Mouse (Mus musculus) gastrocnemius, postnatal 25 days (tissue): ENCODE measurements at regions not wholly inside any gene's neighbourhood (a gene's known extent, or its start where the extent isn't known, plus 50 kb on each side); places are given as distances from the start of the nearest gene placed in this dataset.

Experiments
- DNase-seq: peaks from one replicate; pipeline ENCODE4 v3.0.0; 2022

GRCm38 (mm10) chr9:85524733-85525132, 197.6 kb upstream of the Tent5a start:
- DNase-seq, result no peak

DNA sequence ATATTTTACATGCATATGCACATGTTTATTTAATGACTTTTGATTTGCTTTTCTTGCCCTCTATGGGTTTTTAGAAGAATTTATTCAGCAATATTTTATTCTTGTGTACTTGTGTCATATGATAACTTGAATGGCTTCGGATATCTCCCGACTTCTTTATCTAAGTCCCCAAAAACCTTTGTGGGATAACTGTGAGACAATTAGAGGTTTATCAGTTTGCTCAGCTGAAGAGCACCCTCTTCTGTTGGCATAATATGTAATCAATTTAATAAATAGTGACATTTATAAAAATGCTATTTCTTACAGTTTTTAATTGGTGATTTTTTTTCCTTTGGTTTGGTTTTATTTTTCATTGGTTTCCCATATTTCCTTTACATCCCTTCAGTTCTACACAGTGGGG, 194.2 kb upstream of the Tent5a start:
- no peak for DNase-seq

- DNase-seq, result no peak
Measured at GRCm38 (mm10) chr9:85520941-85521340, 193.8 kb upstream of the Tent5a start.

GRCm38 (mm10) chr9:85499006-85499405, 171.9 kb upstream of the Tent5a start:
- no peak for DNase-seq

GRCm38 (mm10) chr9:85497348-85497747, 170.2 kb upstream of the Tent5a start:
- DNase-seq, result no peak

- DNase-seq, result no peak
Measured at GRCm38 (mm10) chr9:85496506-85497239, 169.5 kb upstream of the Tent5a start.

- no peak for DNase-seq
Measured at GRCm38 (mm10) chr9:85495056-85495455, 167.9 kb upstream of the Tent5a start.

GRCm38 (mm10) chr9:85493760-85494159, 166.6 kb upstream of the Tent5a start:
- no peak for DNase-seq

DNA sequence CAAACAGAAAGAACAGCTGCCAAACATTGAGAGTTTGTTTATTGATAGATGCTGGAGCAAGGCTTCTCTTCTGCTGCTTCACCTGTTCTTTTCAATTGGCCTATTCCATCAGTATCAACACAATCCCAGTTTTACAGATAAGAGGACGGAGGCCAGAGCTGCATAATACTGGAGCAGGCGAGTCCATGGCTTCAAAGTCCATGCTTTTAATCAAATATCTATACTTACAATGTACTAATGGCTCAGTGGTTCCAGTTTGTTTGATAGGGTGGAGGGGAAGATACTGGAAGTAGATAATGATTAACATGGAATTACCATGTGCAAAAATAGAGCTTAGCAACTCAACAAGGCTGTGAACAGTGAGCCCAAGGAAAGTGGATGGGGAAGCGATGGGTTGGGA, 163.2 kb upstream of the Tent5a start:
- no peak for DNase-seq

GRCm38 (mm10) chr9:85487915-85488314, 160.8 kb upstream of the Tent5a start:
- DNase-seq, result no peak

DNA sequence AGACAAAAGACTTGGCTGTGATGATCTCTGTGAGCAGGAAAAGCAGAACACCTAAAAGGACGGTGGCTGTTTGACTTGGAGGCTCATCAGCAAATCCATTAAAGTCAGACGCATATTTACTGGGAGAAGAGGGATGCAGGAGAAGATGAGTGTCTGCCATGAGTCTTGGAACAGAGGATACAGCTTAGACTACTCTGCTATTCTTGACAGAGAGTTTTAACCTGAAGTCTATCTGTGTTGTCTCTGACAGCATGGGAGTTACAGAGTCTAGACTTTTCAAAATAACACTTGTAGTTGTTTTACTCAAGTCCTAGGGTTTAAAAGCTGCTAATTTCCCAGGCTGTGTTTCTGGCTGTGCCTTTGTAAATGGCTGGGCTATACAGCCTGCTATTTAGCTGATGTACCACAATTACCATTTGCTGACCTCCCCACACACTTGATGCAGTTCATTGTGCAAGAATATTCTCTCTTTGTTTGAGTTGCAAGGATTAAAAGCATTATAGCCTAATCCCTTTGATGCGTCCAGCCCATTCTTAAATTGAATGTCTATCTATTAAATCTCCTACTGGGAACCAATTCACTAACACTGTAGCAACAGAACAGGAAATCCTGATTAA, 160.0 kb upstream of the Tent5a start:
- DNase-seq, result no peak

DNA sequence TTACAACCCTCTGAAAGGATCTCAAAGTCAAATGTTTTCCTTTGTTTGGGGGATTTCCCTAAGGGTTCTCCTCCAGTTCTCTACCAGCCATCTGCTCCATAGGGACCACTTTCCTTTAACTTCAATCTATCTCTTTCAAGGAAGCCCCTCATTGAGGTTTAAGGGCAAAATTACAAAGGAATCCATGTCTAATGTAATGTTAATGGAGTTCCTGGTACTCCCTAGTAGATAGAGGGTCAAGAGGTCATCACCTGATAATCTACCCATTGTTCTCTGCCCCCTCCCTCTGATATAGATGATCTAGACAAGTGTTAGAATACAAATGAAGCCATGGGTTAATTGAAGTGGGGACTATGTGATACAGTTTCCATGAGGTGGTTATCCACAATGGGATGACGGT, 158.6 kb upstream of the Tent5a start:
- no peak for DNase-seq

- DNase-seq, result no peak
Measured at GRCm38 (mm10) chr9:85483248-85483647, 156.1 kb upstream of the Tent5a start.

GRCm38 (mm10) chr9:85480566-85480965, 153.4 kb upstream of the Tent5a start:
- no peak for DNase-seq

DNA sequence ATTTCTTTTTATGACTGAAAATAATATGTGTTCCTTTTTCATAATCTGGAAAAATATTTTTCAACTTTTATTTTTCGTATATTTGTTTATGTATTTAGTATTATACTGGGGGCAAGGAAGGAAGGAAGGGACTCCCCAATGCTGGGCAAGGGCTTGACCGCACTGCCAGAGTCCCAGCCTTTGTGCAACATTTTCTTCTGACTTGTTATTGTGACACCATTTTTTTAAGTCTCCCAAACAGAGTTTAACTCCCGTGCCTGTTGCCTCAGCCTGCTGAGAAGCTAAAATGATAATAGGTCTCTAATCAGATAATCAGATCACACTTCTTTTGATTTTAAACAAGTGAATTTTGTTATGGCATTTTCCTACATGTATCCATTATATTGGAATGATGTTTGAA, 148.1 kb upstream of the Tent5a start:
- DNase-seq, result no peak

GRCm38 (mm10) chr9:85470264-85470821, 143.2 kb upstream of the Tent5a start:
- DNase-seq, result no peak

DNA sequence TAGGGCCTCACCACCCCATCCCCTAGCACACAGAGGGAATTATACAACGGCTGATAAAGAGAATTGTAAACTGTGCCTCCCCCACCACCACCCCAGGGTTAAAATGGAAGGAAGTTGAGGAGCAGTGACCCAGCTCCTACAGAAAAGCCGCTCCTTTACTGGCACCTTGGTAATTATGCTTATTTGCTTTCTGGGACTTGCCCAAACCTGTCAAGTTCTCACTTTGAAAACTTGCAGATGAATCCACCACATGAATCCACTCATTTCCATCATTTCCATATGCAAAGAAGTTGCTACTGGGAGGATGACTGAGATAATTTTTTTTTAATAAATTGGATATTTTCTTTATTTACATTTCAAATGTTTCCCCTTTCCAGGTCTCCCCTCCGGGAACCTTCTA, 142.1 kb upstream of the Tent5a start:
- DNase-seq, result no peak

- no peak for DNase-seq
Measured at GRCm38 (mm10) chr9:85466671-85467070, 139.5 kb upstream of the Tent5a start.

DNA sequence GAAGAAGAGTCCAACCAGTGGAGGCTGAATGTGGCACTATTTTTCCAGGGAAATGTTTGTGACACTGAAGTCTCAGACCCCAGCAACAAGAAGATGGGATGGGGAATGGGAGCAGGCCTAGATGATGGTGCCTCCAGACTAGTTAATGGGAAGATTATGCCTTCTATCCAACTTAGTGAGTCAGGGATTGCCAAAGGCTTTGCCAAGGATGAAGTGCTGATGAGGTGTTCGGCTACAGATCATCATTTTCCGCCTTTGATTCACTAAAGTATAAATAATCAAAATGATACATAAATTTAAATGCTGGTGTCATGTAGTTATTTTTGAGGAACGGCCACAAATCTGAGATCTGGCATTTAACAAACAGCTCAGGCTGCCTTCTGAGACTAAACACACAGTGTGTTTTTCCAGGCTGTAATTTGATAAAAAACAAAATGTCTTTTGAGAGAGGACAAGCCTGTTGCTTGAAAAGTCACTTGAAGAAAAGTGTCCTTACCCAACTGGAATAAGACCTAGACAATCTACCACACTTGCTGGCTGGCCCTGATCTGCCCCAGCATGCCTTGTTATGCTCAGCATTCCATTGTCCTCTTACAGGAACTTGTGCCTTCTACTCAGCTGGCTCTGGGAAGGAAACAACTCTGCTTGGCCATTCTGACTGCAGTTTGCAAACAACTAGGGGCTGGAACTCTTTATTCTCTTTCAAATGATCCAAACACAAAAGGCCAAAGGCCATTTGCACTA, 132.1 kb upstream of the Tent5a start:
- no peak for DNase-seq

- DNase-seq, result no peak
Measured at GRCm38 (mm10) chr9:85458356-85458755, 131.2 kb upstream of the Tent5a start.

DNA sequence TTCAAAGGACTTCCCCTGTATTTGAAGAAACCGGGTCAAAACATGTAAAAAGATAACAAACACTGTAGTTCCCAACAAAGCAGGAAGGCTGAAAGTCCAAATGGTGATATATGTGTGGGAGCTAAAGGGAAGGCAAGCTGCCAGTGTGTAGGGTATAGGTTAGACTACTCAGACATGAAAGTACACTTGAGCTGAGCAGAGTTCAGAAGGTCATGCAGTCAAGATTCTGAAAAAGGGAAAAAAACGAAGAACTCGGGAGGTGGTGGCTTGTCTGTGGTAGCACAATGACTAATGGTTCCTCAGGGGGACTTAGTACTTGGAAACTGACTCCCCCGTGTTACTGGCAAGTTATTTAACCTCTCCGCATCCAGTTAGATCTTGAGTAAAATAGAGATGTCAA, 130.3 kb upstream of the Tent5a start:
- no peak for DNase-seq

DNA sequence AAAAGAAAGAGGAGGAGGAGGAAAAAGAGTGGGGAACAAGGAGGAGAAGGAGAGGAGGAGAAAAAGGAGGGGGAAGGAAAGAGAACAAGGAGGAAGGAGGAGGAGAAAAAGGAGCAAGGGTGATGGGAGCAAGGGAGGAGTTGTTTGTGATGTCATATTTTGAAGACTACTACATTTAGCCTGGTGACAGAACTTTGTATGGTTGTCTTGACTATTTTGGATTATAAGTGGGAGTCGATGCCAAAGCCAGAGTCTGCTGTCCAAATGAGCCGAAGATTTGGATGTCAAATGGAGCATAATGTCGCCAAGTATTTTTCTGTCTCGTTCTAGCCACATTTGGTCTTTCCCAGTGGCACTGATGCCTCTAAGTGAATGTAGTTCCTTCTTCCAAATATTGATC, 128.2 kb upstream of the Tent5a start:
- DNase-seq, result no peak

DNA sequence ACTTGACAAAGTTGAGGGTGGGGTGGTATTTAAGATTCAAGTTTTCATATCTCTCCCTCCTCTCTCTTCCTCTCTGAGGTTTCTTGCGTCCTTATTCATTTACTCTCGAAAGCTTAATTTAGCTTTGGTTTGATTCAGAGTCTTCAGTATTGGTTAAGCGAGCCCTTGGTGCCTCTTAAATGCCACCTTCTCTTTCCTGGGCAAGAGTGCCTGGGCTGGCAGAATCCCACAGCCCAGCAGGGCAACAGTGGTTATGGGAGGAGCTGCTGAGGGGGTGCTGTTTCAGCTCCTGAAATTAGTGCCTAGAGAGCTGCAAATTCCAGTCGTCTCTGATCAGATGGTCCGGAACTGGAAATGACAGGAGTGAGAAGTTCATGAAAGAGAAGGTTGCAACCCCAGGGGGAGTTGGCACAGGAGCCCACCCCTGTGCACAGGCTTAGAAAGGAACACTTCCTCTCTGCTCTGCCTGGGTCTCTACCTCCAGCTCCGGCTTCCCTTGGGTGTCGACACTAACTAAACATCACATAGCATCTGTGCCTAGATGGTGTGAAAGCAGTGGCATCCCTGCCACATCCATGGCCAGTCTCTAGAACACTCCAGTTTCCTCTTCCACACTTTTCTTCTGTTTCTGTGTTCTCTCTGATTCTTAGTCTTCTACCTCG, 125.2 kb upstream of the Tent5a start:
- DNase-seq, result no peak
